Mouse (Mus musculus) frontal cortex, adult 2 months (tissue): ENCODE measurements around the gene Zic5. TPM values are rescaled to one million over a fixed set of nuclear protein-coding genes. Genes with fewer than 3 reads are reported as not detected.
A peak's percentile ranks its signal among the peaks of the same experiment; 100 is the strongest.

ENCODE experiments used
- DNase-seq, 2 experiments: peaks; one replicate each; pipeline ENCODE4 v3.0.0; 2022; ENCODE audit warnings: low spot score in 1 of 2; ENCODE audit errors: extremely low spot score in 1 of 2
- polyA plus RNA-seq: library from polyadenylated mRNA; depleted of rRNA; stranded (reverse); fragments of >200 nt; gene quantifications from 2 replicates; pipeline ENCODE4 v1.2.3, GENCODE M21; 2012; rRNA removed

The Zic5 gene
- 2.9 and 3.4 TPM in 2 replicates for polyA plus RNA-seq

DNA sequence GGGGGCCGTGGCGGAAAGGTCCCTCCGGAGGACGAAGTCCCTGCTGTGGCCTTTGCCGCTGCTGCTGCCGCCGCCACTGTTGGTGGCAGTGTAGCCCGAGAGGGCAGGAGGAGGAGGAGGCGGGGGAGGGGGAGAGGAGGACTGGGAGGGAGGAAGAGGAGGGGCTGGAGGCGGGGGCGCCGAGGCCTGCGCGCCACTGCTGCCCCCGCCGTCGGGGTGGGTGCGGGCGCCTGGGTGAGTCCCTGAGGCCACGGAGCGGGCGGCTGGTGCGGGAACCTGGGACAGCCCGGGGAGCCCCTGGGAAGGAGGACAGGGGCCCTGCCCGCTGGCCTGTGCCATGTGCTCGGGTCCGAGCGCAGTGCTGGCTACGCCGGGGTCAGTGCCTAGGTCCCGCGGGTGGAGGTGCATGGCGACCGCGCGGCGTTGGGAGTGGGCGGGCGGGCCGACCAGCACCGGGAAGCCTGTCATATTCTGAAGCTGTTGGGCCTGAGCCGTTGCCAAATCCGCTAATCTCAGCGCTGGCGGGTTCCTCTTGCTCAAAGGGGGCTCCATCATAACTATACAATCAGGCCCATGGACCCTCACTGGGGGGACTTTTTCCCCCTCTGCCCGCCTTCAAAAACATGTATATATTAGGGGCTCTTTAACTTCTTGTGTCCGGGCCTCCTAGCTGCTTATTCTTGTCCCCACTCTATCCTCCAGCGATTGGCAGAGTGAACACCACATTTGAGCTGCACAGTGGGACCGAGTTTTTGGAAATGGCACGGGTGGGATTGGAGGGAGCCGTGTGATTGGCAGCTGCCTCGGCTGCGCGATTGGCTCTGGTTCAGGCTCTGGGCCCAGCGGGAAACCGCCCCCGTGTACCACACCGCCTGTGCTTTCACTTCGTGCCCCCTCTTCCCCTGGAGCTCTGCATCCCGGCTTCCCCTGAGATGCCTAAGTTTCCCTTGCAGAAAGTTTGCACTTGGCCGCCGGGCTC, at the start of gene Zic5:
Gene Zic5 (minus strand): TSS at position 915 of the 979 bp plus-strand sequence.
- DNase-seq: no peak

DNA sequence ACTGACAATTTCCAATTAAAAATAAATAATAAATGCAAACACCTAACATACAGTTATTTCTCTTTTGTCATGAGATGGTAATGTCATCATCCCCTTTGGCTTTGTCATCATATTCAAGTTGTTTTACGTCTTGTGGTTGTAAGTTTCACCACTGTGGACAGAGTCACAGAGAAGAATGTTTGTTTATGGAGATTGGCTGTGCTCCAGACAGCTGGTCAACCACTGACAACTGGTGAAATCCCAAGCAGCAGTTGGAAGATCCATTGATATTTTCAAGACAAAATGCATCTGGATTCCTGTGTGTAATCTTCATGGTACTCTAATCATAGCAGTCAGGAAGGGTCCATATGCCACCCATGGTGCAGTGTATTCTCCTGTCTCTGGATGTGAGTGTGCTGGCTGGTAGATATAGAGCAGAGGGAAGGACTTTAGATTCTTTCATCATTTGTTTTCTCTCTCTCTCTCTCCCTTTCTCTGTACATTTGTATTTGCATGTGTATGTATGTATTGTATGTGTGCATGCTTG, 48.1 kb upstream of the Zic5 start:
- no peak for DNase-seq

DNA sequence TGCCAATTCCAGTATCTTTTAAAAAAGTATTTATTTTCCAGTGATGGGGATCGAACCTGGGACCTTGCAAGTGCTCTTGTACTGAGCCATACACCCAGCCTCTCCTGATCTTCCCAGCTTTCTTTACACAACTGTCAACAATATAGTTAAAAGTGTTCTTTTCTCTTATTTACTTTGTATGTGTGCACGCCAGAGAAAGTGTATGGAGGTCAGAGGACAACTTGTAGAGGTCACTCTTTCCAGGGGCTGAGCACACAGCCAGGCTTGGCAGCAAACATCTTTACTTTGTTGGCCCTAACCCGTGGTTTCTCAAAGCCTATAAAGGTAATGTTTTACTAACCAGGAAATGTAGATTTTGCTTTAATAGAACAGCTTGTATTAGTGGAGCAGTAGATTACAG, 46.0 kb upstream of the Zic5 start:
- DNase-seq: no peak

DNA sequence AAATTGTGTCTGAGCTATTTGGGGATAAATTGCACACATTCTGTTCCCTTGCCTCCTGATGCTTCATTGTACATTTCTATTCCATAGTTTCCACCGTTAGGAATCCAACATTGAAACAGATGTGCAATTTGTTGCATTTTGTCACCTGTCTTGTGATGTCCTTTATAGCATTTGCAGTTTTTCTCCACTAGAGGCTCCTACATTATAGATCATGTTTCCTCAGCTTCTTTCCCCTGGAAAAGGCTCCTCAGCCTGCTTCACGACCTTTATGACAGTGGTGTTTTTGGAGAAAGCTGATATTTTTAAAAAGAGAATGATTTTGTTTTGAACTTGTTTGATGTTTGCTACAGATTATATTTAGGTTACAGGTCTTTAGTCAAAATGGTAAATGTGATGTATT, 43.6 kb upstream of the Zic5 start:
- DNase-seq: peak in 1 of 2 experiments; percentile 29

DNA sequence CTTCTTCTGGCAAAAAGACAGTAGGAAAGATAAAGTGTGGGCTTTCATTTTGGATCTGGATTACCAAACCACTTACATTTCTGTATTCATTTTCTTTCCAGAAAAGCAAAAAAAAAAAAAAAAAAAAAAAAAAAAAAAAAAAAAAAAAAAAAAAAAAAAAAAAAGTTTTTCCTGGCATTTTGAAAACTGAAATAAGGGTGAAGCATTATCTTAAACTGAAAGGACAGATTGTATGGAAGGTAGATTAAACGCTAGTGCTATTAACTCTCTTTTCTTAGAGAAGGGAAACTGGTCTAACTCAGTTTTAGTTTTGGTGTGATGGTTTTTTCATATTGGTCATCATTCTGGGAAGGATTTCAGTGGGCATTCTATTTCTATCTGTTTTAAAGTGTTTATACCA, 26.5 kb upstream of the Zic5 start:
- DNase-seq: no peak

DNA sequence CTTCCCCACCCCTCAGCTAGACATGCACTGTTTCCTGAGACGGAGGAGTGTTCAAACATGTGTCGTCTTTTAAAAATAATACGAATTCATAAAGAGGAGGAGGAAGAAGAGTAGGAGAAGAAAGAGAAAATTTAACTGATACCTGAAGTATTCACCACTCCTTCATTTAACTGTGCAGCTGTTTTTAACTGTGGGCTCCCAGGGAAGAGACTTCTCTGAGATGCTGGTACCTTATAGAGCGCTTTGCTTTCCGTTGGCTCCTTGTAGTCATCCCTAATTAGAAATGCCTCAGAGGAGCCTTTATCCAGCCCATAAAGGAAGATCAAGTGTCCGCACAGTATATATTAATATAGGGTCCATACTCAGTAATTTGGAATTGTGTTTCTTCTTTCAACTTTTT, 26.0 kb upstream of the Zic5 start:
- no peak for DNase-seq

DNA sequence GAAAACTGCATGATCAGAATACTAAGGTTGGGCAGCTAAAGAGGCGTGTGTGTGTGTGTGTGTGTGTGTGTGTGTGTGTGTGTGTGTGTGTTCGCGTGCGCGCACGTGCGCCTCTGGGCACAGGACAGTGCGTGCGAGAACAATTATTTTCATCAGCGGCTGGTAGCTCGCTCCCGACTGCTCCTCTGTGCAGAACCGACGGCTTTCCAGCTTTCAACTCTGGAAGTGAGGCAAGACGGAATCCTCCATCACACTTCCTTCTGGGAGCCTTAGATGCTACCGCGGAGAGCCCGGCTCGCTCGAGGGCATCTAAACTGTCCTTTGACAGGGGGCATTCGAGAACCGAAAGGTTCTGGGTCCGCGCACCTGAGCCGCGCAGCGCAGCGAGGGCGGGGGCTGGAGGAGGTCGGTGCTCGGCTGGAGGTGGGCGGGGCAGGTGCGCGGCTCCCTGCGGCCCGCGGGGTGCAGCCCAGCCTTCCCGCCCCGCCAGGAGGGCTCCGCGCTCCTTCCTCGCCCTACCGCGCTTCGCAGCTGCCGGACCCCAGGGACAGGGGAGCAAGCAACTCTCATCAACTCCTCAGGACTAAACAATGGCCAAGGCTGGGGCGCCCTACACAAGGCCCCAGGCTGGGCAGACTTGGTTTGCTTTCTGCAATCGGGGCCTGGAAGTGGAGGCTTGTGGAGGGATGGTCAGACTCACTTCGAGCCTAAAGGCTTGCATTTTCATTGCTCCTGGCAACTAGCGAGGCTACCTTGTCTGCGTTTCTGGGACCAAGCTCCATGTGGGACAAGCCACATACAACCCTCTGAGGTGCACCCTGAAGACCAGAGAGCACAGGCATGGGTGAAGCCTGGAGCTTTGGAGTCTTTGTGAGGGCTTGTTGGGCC, 25.2 kb upstream of the Zic5 start, which contains the start of gene Gm10837:
Gene Gm10837 (plus strand): TSS at position 146 of the 888 bp plus-strand sequence.
- DNase-seq: no peak

DNA sequence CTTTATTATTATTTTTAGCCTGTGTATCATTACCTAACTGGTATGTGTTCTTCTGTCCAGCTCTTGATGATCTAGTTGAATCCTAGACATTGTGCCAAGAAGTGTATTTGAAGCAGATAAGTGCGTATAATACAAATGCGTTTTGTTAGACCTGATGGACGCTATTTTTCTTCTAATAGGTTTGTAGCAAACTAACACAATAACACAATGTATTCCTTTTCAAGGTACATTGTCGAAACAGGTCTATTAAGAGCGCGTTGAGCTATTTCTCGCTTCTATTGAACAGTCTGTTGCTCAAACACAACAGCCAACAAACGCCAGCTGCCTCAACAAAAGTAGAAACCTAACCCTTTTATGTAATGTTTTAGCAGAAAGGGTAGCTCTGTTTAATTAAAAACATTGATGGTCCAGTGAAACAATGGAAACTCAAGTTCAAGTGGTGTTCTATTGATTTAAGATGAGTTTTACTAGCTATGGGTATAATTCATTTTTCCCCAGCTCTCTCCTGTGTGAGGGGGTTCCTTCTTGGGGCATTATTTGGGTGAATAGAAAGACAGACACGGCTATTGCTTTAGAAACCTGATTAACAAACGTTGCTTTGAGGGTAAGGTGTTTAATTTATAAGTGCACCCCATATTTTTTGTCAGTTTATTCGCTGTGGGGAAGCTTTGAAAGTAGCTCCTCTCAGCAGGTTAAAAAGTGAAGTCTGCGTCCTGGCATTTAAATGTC, 24.4 kb upstream of the Zic5 start:
- no peak for DNase-seq

DNA sequence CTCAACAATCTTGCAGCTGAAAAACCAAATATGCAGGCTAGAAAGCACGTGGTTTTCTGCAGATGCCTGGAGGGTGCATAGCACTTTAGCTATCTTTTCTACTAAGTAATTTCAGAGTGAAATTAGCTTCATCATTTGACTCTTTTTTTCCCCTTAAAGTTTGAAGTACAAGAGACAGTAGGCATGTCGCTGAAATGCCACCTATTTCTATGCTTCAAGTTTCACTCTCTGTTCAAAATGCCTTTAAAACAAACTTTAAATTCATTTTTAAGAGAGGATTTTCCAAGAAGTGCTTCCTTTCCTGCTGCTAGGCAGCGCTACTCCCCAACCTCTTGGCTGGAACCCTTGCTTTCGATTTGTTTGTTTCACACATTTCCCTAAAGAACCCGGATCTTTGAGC, 23.6 kb upstream of the Zic5 start:
- no peak for DNase-seq

DNA sequence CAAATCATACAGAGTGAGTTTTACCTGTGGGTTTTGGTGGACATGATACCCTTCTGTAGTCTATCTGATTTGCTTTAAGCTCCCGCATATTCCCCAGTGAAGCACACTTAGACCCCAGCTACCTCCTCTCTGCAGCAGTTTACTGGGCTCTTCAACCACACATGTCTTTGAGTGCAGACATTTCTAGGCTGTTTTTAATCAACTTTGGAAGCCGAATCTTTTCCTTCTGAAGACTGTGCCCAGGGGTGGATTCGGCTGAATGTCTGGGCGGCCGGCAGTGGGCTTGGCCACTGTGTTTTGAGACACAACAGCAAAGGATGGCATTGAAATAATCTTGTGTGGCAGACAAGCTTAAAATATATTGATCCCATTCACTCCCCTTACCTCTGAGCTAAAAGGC, 21.9 kb upstream of the Zic5 start:
- DNase-seq: no peak

DNA sequence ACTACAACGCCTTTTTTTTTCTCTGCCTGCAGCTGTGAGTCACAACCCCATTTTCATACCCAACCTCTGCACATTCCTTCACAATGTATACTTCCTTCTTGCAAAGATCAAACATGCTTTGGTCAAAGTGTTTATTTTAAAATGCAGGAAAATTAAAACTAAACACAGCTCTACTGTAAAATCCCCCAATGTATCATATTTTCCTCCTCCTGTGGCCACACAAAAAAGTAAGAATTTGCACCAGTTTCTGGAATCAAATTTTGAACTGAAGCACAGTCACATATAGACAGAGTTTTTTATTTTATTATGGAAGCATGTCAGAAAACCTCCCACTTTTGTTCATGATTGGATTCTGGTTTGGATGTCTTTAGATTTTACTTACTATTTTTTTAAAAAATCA, 21.1 kb upstream of the Zic5 start:
- no peak for DNase-seq

DNA sequence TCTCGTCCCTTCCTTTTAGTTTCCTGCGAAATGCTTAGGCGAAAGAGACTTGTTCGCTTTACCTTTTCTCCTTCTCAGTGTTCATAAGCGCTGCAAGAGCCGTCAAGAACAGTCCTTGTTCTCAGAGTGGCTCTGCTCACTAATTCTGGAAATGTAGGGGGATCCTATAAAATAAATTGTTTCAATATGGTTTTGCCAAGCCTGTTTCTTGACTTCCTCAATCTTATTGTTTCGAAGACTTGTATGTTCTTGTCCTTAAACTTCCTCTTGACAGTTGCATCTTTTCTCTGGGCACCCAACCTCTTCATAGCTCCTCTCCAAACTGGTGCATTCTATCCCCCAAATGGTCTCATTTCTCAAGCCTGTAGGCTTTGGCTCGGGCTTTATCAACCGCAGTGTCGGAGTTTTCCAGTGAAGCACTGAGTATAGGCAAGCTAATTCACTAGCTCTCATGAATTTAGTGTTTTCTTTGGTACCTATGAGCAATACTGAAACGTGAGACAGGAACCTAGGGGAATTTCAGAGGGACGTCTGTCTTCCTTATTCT, 20.2 kb upstream of the Zic5 start:
- DNase-seq: no peak

DNA sequence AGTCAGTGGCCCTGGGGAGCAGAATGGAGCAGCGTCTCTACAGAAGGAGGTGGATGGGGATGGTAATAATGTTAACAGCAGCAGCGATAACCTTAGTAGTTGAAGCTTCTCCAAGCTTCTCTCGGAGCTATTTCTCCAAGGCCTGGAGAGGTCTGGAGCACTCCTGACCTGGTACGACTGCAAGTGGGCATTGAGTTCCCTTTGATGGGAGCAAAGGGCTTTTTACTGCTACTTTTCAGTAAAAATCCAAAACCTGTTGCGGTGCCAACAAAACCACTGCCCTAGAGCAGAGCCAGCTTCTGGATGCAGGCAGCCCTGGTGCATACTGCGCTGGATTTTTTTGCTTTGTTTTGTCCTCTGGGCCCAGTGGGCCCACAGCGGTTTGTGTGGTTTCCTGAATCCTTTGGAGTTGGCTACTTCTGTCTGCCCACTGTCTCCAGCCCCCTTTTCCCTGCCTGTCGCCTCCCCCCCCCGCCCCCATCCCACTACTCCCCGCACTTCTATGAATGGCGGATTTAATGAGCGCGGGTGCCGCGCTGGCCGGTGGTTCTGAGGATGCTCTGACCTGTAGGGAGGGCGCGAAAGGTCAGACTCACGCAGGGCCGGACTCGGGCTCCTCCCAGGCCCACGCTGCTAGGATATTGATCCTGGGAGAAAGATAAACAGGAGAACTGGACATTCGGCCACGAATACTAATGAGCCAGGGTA, 19.5 kb upstream of the Zic5 start:
- DNase-seq: no peak

DNA sequence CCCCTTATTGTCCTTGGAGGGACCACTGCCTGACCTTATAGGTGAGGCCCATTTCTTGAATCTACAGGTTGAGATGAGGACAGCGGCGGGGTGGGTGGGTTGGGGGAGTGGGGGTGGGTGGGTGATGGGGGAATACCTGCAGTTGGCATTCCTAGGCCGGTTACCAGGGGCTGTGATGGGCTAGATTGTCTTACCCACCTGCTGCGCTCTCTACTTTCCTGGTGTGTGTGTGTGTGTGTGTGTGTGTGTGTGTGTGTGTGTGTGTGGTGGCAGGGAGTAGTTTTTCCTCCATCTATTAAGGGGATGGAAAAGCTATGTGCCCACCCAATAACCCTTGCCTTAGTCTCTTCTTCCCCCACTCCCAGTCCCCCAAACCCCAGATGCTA, 19.0 kb upstream of the Zic5 start:
- DNase-seq: no peak

DNA sequence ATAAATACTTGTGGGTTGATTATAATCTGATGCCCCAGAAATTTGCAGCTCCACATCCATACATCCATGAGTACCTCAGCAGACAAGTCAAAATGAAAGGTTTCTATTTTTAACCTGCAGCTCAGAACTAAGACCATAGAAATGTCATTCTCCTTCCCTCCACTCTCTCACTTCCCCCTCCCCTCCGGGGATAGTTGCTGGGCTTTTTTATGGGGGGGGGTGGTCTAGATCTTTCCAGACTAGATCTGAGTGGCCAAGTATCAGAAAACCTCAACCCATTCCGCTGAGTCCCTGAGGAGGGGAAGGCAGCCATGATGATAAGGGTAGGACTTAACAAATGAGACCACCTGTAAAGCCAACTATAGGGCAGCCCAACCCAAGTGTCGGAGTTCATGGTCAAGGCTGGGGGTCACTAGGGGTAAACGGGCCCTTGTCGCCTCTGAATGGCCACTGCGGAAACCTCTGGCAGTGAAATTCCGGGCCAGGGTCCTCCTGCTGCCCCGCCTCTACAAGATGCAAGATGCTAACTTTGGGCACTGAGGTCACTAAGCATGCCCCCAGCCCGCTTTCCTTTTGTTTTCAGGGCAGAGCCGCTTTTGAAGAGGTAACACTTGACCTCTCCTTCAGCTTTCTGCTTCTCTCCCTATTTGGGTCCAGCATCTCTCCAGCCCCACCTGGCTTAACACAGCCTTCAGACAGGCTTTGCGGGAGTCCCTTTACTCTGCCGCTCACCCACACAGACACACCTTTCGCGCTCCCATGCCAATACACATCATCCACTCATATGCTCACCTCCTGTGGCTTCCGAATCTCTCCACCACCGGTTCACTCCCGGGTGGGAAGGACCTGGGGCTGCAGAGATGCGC, 18.3 kb upstream of the Zic5 start:
- DNase-seq: no peak

DNA sequence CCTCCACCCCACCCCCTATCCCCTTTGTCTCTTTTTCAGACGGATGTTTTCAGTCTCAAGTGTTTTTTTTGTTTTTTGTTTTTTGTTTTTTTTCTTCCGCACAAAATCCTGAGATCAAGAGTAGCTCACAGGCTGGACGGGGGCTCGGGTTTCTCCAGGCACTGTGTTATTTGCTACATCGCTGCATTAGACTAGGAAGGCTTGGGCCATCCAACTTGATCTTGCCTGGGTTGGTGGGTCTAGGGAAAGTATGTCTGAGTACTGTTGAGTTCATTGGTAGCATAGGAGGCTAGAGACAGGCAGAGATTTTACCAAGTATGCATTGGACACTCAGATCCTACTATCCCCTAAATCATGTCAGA, 17.5 kb upstream of the Zic5 start:
- DNase-seq: no peak

DNA sequence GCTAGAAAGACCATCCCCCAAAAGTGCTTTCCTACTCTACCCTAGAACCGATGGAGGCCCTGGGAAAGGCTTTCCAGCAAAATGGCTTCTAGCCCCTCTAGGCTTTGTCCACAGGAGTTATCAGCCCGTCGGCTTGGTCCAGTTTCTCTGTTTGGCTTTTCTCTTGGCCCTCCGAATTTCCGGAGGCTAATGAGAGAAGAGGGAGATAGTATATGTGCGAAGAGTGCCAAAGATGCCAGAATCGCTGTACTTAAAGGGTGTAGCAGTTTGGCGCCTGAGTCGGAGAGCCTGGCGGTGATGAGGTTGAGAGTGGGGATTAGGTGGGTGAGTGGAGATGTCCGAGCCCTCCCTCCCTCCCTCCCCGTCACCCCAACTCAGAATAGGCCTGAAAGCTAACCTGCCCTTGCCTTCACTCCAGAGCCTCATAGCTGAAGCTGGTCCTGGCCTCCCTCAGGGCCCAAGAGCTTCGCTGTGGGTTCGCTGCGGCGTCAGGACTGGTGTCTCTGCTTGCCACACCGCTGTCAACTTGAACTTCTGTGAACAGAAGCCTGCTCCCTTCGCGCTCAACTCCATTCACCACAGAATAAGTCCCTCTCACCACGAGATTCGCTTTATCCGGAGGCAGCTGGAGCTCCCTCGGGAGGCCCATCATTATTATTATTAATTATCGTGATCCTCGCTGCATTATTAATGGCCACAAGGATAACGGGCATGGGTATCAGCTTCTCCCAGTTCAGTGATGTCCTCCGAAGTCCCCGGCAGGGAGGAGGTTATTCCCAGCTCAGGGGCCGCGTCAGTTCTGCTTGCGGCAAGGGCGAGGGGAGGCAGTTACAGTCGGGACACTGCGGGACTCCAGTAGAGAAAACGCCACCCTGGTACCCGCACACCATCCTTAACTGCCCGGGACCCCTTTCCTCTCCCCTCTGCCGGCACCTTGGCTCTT, 16.9 kb upstream of the Zic5 start:
- DNase-seq: no peak

DNA sequence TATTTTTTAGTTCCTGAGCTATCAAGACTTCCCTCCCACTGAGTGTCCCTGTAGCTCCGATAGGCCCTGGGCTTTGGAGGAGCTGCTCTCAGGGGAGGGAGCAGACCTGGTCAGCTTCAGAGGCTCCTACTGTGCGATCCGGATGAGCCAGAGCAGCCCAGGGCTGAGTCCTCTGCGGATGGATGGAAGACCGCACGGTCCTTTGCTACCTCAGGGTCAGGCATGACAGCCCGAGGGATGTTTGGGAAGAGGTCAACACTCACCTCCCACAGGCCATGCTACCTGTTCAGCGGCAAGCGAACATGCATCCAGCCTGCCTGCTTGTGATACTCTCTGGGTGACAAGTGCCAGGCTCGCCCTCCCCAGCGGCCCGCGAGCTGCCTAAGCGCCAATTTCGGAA, 15.7 kb upstream of the Zic5 start:
- DNase-seq: no peak
